In the genomic region with DNA sequence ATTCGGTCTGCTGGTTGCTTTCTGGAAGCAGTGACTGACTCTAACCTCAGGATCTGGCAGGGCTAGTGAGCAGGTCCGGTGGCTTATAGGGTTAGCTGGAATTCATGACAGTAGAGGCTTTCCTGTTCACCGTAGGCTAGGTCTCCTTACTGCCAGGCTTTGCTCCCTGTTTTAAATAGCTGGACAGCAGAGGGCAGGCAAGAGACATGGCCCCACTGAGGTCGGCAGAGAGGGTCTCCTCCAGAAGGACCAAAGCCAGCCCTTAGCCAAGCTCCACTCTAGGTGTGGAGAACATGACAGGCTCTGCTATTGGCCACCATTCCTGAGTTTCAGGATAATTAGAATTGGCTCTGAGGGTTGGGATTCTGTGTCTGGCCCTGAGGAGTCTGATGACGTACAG, we compare ENCODE assay signal across 12 mouse cellular contexts.
DNase-seq lines count a peak whose midpoint lies in the region; ATAC-seq and TF ChIP-seq lines count a peak whose summit lies in the region.
"Had no signal": no experiment of that assay in that cellular context is flagged by ENCODE, and none has a peak within 500 bp of the region (broad histone marks: within the 10 kb centered on the region; RNA-seq: fewer than 3 reads in every experiment).

No protein-coding gene starts in this region.

- H3K4me2 ChIP-seq in kidney, embryonic 16.5 days (replicated peaks; ENCODE audit: low read depth, low read length) = no peak overlapping the region
- H3K4me2 ChIP-seq in lung, postnatal 0 days (replicated peaks; ENCODE audit: low read depth, low read length) = no peak overlapping the region
- H3K4me2 ChIP-seq: neural tube, embryonic 13.5 days had no signal

- H3K36me3 ChIP-seq in kidney, embryonic 16.5 days (ENCODE audit: insufficient read depth, low read length) = no peaks in the 10 kb centered on the region
- H3K36me3 ChIP-seq in lung, postnatal 0 days (ENCODE audit: insufficient read depth, low read length) = no peaks in the 10 kb centered on the region
- H3K36me3 ChIP-seq: forebrain, embryonic 10.5 days; neural tube, embryonic 13.5 days had no signal

- H3K27ac ChIP-seq in kidney, embryonic 16.5 days (ENCODE audit: low read length) = no peak overlapping the region
- H3K27ac ChIP-seq in lung, postnatal 0 days (ENCODE audit: low read length) = no peak overlapping the region
- H3K27ac ChIP-seq: forebrain, embryonic 10.5 days; neural tube, embryonic 13.5 days had no signal

- WGBS in kidney, embryonic 16.5 days = 66% methylated on average over 5 of the region's 5 CpGs
- WGBS in lung, postnatal 0 days = 67% methylated on average over 5 of the region's 5 CpGs

- H3K9ac ChIP-seq in kidney, embryonic 16.5 days (replicated peaks; ENCODE audit: low read length) = no peak overlapping the region
- H3K9ac ChIP-seq in lung, postnatal 0 days (replicated peaks; ENCODE audit: low read depth) = no peak overlapping the region
- H3K9ac ChIP-seq: neural tube, embryonic 13.5 days had no signal

- DNase-seq in embryo, embryonic 10 days (ENCODE audit: low spot score) = peak; percentile 34
- DNase-seq in embryo, embryonic 10.5 days (ENCODE audit: low spot score) = no peak
- DNase-seq in kidney, adult 11 months = no peak
- no peak for DNase-seq in lung, postnatal 0 days (ENCODE audit: low spot score)
- DNase-seq in lung, postnatal 10 days = no peak
- peak; percentile 45 for DNase-seq in retina, postnatal 1 day
- no peak for DNase-seq in adrenal gland, postnatal 25 days
- DNase-seq: adrenal gland, adult 8-10 months; thymus, postnatal 25 days had no signal

- no peaks in the 10 kb centered on the region for H3K27me3 ChIP-seq in kidney, embryonic 16.5 days (ENCODE audit: insufficient read depth, low read length)
- no peaks in the 10 kb centered on the region for H3K27me3 ChIP-seq in lung, postnatal 0 days (replicated peaks; ENCODE audit: insufficient read depth, low read length)
- H3K27me3 ChIP-seq: neural tube, embryonic 13.5 days had no signal

- peaks cover 9% of the 10 kb centered on the region for H3K4me1 ChIP-seq in kidney, embryonic 16.5 days (ENCODE audit: insufficient read depth, low read length)
- H3K4me1 ChIP-seq in lung, postnatal 0 days (ENCODE audit: insufficient read depth, low read depth, low read length) = no peaks in the 10 kb centered on the region
- H3K4me1 ChIP-seq: forebrain, embryonic 10.5 days had no signal

- 0 out of 2 replicates have a peak, but pooled peaks have one; percentile 20 for ATAC-seq in kidney, embryonic 16.5 days (ENCODE audit: low FRiP score, low TSS enrichment)
- no peak for ATAC-seq in lung, postnatal 0 days

- no peaks in the 10 kb centered on the region for H3K9me3 ChIP-seq in kidney, embryonic 16.5 days (ENCODE audit: low read length)
- no peaks in the 10 kb centered on the region for H3K9me3 ChIP-seq in lung, postnatal 0 days (ENCODE audit: low read length)
- H3K9me3 ChIP-seq: forebrain, embryonic 10.5 days; neural tube, embryonic 13.5 days had no signal

- peak; percentile 59 for TF ChIP-seq CTCF in lung, postnatal 0 days (IDR thresholded peaks at IDR 0.05)

- H3K4me3 ChIP-seq in kidney, embryonic 16.5 days (ENCODE audit: low read length) = no peak overlapping the region
- H3K4me3 ChIP-seq in lung, postnatal 0 days (ENCODE audit: low read depth, low read length) = no peak overlapping the region
- H3K4me3 ChIP-seq: forebrain, embryonic 10.5 days; neural tube, embryonic 13.5 days had no signal

- no peak for TF ChIP-seq EP300 in lung, postnatal 0 days (IDR thresholded peaks at IDR 0.05)

Comparison
In these comparisons a context has a peak if more than half of its experiments do, and no peak if none do; other contexts are left out.
1. DNase-seq: peak in embryo, embryonic 10 days (single experiment) and retina, postnatal 1 day (single experiment); none in embryo, embryonic 10.5 days (single experiment), kidney, adult 11 months (single experiment), lung, postnatal 0 days (single experiment), lung, postnatal 10 days (single experiment) and adrenal gland, postnatal 25 days (single experiment).